Comparison of ENCODE assay signal across 24 mouse cellular contexts in genomic region chr5:144558481-144558880, GRCm38 (mm10). TPM values are rescaled to one million over a fixed set of nuclear protein-coding genes. Genes with fewer than 3 reads are reported as not detected.
DNase-seq lines count a peak whose midpoint lies in the region; ATAC-seq lines count a peak whose summit lies in the region.
"Had no signal": no experiment of that assay in that cellular context is flagged by ENCODE, and none has a peak within 500 bp of the region (broad histone marks: within the 10 kb centered on the region; RNA-seq: fewer than 3 reads in every experiment).

No protein-coding gene starts in this region.

- H3K4me1 ChIP-seq in hindbrain, embryonic 16.5 days (ENCODE audit: control insufficient read depth, insufficient read depth, low read depth, low read length): peaks cover 10% of the 10 kb centered on the region
- H3K4me1 ChIP-seq in hindbrain, embryonic 13.5 days (replicated peaks): peaks cover 33% of the 10 kb centered on the region
- H3K4me1 ChIP-seq in neural tube, embryonic 13.5 days (replicated peaks): peaks cover 34% of the 10 kb centered on the region
- H3K4me1 ChIP-seq: heart, embryonic 13.5 days; liver, embryonic 12.5 days had no signal

- 0 out of 2 replicates have a peak, but pooled peaks have one; percentile 38 for ATAC-seq in hindbrain, embryonic 16.5 days
- no peak for ATAC-seq in hindbrain, embryonic 13.5 days (ENCODE audit: low FRiP score)
- ATAC-seq in neural tube, embryonic 13.5 days (ENCODE audit: low read depth): no peak
- ATAC-seq: inflammation-experienced regulatory T-cells, adult 6 months; liver, embryonic 12.5 days; liver, postnatal 0 days; Patski had no signal

- H3K27ac ChIP-seq in hindbrain, embryonic 16.5 days (ENCODE audit: low read depth, low read length): no peak overlapping the region
- H3K27ac ChIP-seq in hindbrain, embryonic 13.5 days: no peak overlapping the region
- H3K27ac ChIP-seq in neural tube, embryonic 13.5 days (replicated peaks): peak overlapping the region; percentile 46; the same call in 1 of the 2 replicates
- H3K27ac ChIP-seq: embryonic facial prominence, embryonic 13.5 days; heart, embryonic 13.5 days; liver, embryonic 12.5 days had no signal

- no peaks in the 10 kb centered on the region for H3K9me3 ChIP-seq in hindbrain, embryonic 16.5 days (ENCODE audit: control insufficient read depth, low read length)
- H3K9me3 ChIP-seq in hindbrain, embryonic 13.5 days: no peaks in the 10 kb centered on the region
- H3K9me3 ChIP-seq in neural tube, embryonic 13.5 days: no peaks in the 10 kb centered on the region
- H3K9me3 ChIP-seq: embryonic facial prominence, embryonic 13.5 days; heart, embryonic 13.5 days; liver, embryonic 12.5 days; midbrain, embryonic 12.5 days had no signal

- H3K36me3 ChIP-seq in hindbrain, embryonic 16.5 days (ENCODE audit: control insufficient read depth, insufficient read depth, low read length): no peaks in the 10 kb centered on the region
- H3K36me3 ChIP-seq in hindbrain, embryonic 13.5 days: no peaks in the 10 kb centered on the region
- H3K36me3 ChIP-seq in neural tube, embryonic 13.5 days: 0 out of 2 replicates have a peak, but pooled peaks cover 3% of the 10 kb centered on the region
- H3K36me3 ChIP-seq: embryonic facial prominence, embryonic 13.5 days; heart, embryonic 13.5 days; liver, embryonic 12.5 days; midbrain, embryonic 12.5 days had no signal

- no peak overlapping the region for H3K9ac ChIP-seq in hindbrain, embryonic 16.5 days (ENCODE audit: low read depth, low read length)
- no peak overlapping the region for H3K9ac ChIP-seq in hindbrain, embryonic 13.5 days
- no peak overlapping the region for H3K9ac ChIP-seq in neural tube, embryonic 13.5 days
- H3K9ac ChIP-seq: embryonic facial prominence, embryonic 13.5 days; heart, embryonic 13.5 days; liver, embryonic 12.5 days; liver, postnatal 0 days; midbrain, embryonic 12.5 days had no signal

- H3K4me3 ChIP-seq in hindbrain, embryonic 16.5 days (ENCODE audit: low read length): no peak overlapping the region
- H3K4me3 ChIP-seq in hindbrain, embryonic 13.5 days: no peak overlapping the region
- no peak overlapping the region for H3K4me3 ChIP-seq in neural tube, embryonic 13.5 days
- H3K4me3 ChIP-seq: embryonic facial prominence, embryonic 13.5 days; heart, embryonic 13.5 days; liver, embryonic 12.5 days; midbrain, embryonic 12.5 days had no signal

- no peaks in the 10 kb centered on the region for H3K27me3 ChIP-seq in hindbrain, embryonic 16.5 days (replicated peaks; ENCODE audit: control insufficient read depth, insufficient read depth, low read length)
- H3K27me3 ChIP-seq in hindbrain, embryonic 13.5 days: peaks cover 7% of the 10 kb centered on the region; the same call in 1 of the 2 replicates
- no peaks in the 10 kb centered on the region for H3K27me3 ChIP-seq in neural tube, embryonic 13.5 days
- H3K27me3 ChIP-seq: embryonic facial prominence, embryonic 13.5 days; heart, embryonic 13.5 days; liver, embryonic 12.5 days; Patski had no signal

- peak; percentile 10 to 34 for DNase-seq in cerebellum, postnatal 25 days
- no peak for DNase-seq in cerebellum, adult 9-11 months
- no peak for DNase-seq in neural tube, embryonic 10.5 days (ENCODE audit: extremely low spot score, low spot score)
- no peak for DNase-seq in kidney, postnatal 25 days
- DNase-seq: adrenal gland, postnatal 10 days; cerebellum, adult 18-20 months; gastrocnemius, postnatal 10 days; heart, postnatal 10 days; kidney, adult 11 months; kidney, postnatal 14 days; liver, postnatal 0 days; lung, postnatal 36 days; right cerebral cortex, postnatal 4 days; thymus, adult 2 months; thymus, postnatal 36 days had no signal

- no peak overlapping the region for H3K4me2 ChIP-seq in hindbrain, embryonic 16.5 days (ENCODE audit: low read length)
- H3K4me2 ChIP-seq in hindbrain, embryonic 13.5 days: no peak overlapping the region
- H3K4me2 ChIP-seq in neural tube, embryonic 13.5 days: no peak overlapping the region
- H3K4me2 ChIP-seq: embryonic facial prominence, embryonic 13.5 days; heart, embryonic 13.5 days; liver, embryonic 12.5 days; midbrain, embryonic 12.5 days had no signal

RNA-seq across cellular contexts. Expression of gene Nptx2, which starts 12.8 kb away (rescaled TPM):
- polyA plus RNA-seq in hindbrain, embryonic 16.5 days (2015; fragmentation: Nextera tagmentation; extraction: Ambion mirVana): 6.6 TPM in 2 replicates
- 2.4 and 2.7 TPM in 2 replicates for polyA plus RNA-seq in hindbrain, embryonic 13.5 days (2015; fragmentation: Nextera tagmentation; extraction: Ambion mirVana)
- polyA plus RNA-seq in neural tube, embryonic 13.5 days (2015; fragmentation: Nextera tagmentation; extraction: Ambion mirVana): 7.0 and 7.1 TPM in 2 replicates
- polyA plus RNA-seq: inflammation-experienced regulatory T-cells, adult 6 months; liver, embryonic 12.5 days; liver, postnatal 0 days; Patski had no signal

Comparison
In these comparisons a context has a peak if more than half of its experiments do, and no peak if none do; other contexts are left out.
1. DNase-seq: peak in cerebellum, postnatal 25 days (2 of 2); none in cerebellum, adult 9-11 months (single experiment), neural tube, embryonic 10.5 days (single experiment) and kidney, postnatal 25 days (0 of 2).